Comparison of ENCODE assay signal across 10 mouse cellular contexts in genomic region chr6:83714221-83715123, GRCm38 (mm10). TPM values are rescaled to one million over a fixed set of nuclear protein-coding genes. Genes with fewer than 3 reads are reported as not detected.
DNase-seq lines count a peak whose midpoint lies in the region; ATAC-seq and TF ChIP-seq lines count a peak whose summit lies in the region.
"Had no signal": no experiment of that assay in that cellular context is flagged by ENCODE, and none has a peak within 500 bp of the region (broad histone marks: within the 10 kb centered on the region; RNA-seq: fewer than 3 reads in every experiment).

No protein-coding gene starts in this region.

- H3K4me1 ChIP-seq in kidney, embryonic 14.5 days (ENCODE audit: control insufficient read depth, insufficient read depth, low read length), result peaks cover 13% of the 10 kb centered on the region; the same call in 1 of the 2 replicates
- peaks cover 6% of the 10 kb centered on the region; the same call in 1 of the 2 replicates for H3K4me1 ChIP-seq in neural tube, embryonic 11.5 days (ENCODE audit: control insufficient read depth, insufficient read depth, low read length)
- H3K4me1 ChIP-seq in thymus, adult 2 months (replicated peaks; ENCODE audit: control insufficient read depth, insufficient read depth, low read length), result peaks cover 23% of the 10 kb centered on the region

- no peak overlapping the region for H3K27ac ChIP-seq in kidney, embryonic 14.5 days (ENCODE audit: low read depth, low read length)
- H3K27ac ChIP-seq in neural tube, embryonic 11.5 days (ENCODE audit: low read depth, low read length), result no peak overlapping the region
- no peak overlapping the region for H3K27ac ChIP-seq in thymus, adult 2 months (ENCODE audit: control insufficient read depth, insufficient read depth, low read length)

- H3K27me3 ChIP-seq in kidney, embryonic 14.5 days (ENCODE audit: control insufficient read depth, insufficient read depth, low read length), result peaks cover 98% of the 10 kb centered on the region
- peaks cover 96% of the 10 kb centered on the region for H3K27me3 ChIP-seq in neural tube, embryonic 11.5 days (ENCODE audit: control insufficient read depth, insufficient read depth, low read length)
- H3K27me3 ChIP-seq in thymus, adult 2 months (ENCODE audit: control insufficient read depth, insufficient read depth, low read length), result peaks cover 52% of the 10 kb centered on the region

- TF ChIP-seq CTCF in thymus, adult 2 months (IDR thresholded peaks at IDR 0.05; ENCODE audit: borderline replicate concordance, control insufficient read depth, extremely low read depth, insufficient read depth, low read length, poor library complexity), result no peak

- DNase-seq in embryo, embryonic 10.5 days (ENCODE audit: low spot score), result peak; percentile 68
- no peak for DNase-seq in embryo, embryonic 10 days (ENCODE audit: low spot score)
- DNase-seq in kidney, adult 9 months, result no peak
- DNase-seq in neural tube, embryonic 11.5 days (ENCODE audit: low spot score), result peak; percentile 54
- no peak for DNase-seq in neural tube, embryonic 10.5 days (ENCODE audit: extremely low spot score, low spot score)
- DNase-seq in thymus, adult 2 months, result no peak
- DNase-seq in layer of hippocampus, adult 8-10 months (ENCODE audit: low spot score in 2 of 2), result no peak

- H3K9ac ChIP-seq in kidney, embryonic 14.5 days (ENCODE audit: low read depth, low read length), result no peak overlapping the region
- no peak overlapping the region for H3K9ac ChIP-seq in neural tube, embryonic 11.5 days (ENCODE audit: low read length)

- H3K36me3 ChIP-seq in kidney, embryonic 14.5 days (ENCODE audit: control insufficient read depth, insufficient read depth, low read length), result no peaks in the 10 kb centered on the region
- H3K36me3 ChIP-seq in neural tube, embryonic 11.5 days (ENCODE audit: control insufficient read depth, insufficient read depth, low read length), result no peaks in the 10 kb centered on the region
- H3K36me3 ChIP-seq in thymus, adult 2 months (ENCODE audit: control insufficient read depth, insufficient read depth, low read length), result no peaks in the 10 kb centered on the region

- no peak overlapping the region for H3K4me2 ChIP-seq in kidney, embryonic 14.5 days (replicated peaks; ENCODE audit: low read depth, low read length)
- no peak overlapping the region for H3K4me2 ChIP-seq in neural tube, embryonic 11.5 days (ENCODE audit: low read depth)

- TF ChIP-seq POLR2A in thymus, adult 2 months (IDR thresholded peaks at IDR 0.05; ENCODE audit: control insufficient read depth, extremely low read depth, insufficient read depth, low read length, poor library complexity), result no peak

- 2% methylated on average over 34 of the region's 34 CpGs for WGBS in kidney, embryonic 14.5 days
- 1% methylated on average over 34 of the region's 34 CpGs for WGBS in neural tube, embryonic 11.5 days
- 8% methylated on average over 34 of the region's 34 CpGs for WGBS in thymus, adult 2 months

- ATAC-seq in kidney, embryonic 14.5 days (ENCODE audit: low FRiP score, low TSS enrichment), result no peak
- ATAC-seq in neural tube, embryonic 11.5 days (ENCODE audit: insufficient read depth, low FRiP score, low TSS enrichment), result no peak

- H3K4me3 ChIP-seq in kidney, embryonic 14.5 days (ENCODE audit: low read length), result peak overlapping the region; percentile 10; the same call in 1 of the 2 replicates
- H3K4me3 ChIP-seq in neural tube, embryonic 11.5 days (ENCODE audit: low read depth, low read length), result no peak overlapping the region
- no peak overlapping the region for H3K4me3 ChIP-seq in thymus, adult 2 months (ENCODE audit: control insufficient read depth, insufficient read depth, low read length)

- H3K9me3 ChIP-seq in kidney, embryonic 14.5 days (ENCODE audit: control insufficient read depth, low read length), result no peaks in the 10 kb centered on the region
- H3K9me3 ChIP-seq in neural tube, embryonic 11.5 days (ENCODE audit: control insufficient read depth, low read length), result no peaks in the 10 kb centered on the region

RNA-seq across cellular contexts. Expression of gene Vax2, which starts 3.4 kb away (rescaled TPM):
- polyA plus RNA-seq in kidney, embryonic 14.5 days (2014; fragmentation: Nextera tagmentation; extraction: Ambion mirVana), result not detected in 2 replicates
- polyA plus RNA-seq in neural tube, embryonic 11.5 days (2014; fragmentation: Nextera tagmentation; extraction: Ambion mirVana), result not detected in 2 replicates
- polyA plus RNA-seq in thymus, adult 2 months (2012; rRNA removed), result 0.08 and 0.23 TPM in 2 replicates
- not detected for total RNA-seq in layer of hippocampus, adult 8-10 months (2022)
- total RNA-seq: left cerebral cortex, postnatal 10 days had no signal

RNA-seq across cellular contexts. Expression of gene Atp6v1b1, which starts 28.3 kb away (rescaled TPM):
- polyA plus RNA-seq in kidney, embryonic 14.5 days (2014; fragmentation: Nextera tagmentation; extraction: Ambion mirVana), result 3.5 and 3.6 TPM in 2 replicates
- polyA plus RNA-seq in neural tube, embryonic 11.5 days (2014; fragmentation: Nextera tagmentation; extraction: Ambion mirVana), result not detected in 2 replicates
- 0.35 and 0.36 TPM in 2 replicates for polyA plus RNA-seq in thymus, adult 2 months (2012; rRNA removed)
- total RNA-seq in layer of hippocampus, adult 8-10 months (2022), result under 1 TPM in 3 of 4 experiments, not detected in 1; 0.22 to 0.82 (median 0.29) TPM
- polyA plus RNA-seq: C2C12 had no signal

RNA-seq across cellular contexts. Expression of gene Cd207, which starts 36.8 kb away (rescaled TPM):
- polyA plus RNA-seq in kidney, embryonic 14.5 days (2014; fragmentation: Nextera tagmentation; extraction: Ambion mirVana), result not detected in 2 replicates
- polyA plus RNA-seq in neural tube, embryonic 11.5 days (2014; fragmentation: Nextera tagmentation; extraction: Ambion mirVana), result not detected in 2 replicates
- polyA plus RNA-seq in thymus, adult 2 months (2012; rRNA removed), result 3.8 and 6.0 TPM in 2 replicates
- not detected for total RNA-seq in layer of hippocampus, adult 8-10 months (2022)
- total RNA-seq: left cerebral cortex, postnatal 10 days had no signal
- polyA plus RNA-seq: C2C12 had no signal

RNA-seq across cellular contexts. Expression of gene Ankrd53, which starts 48.0 kb away (rescaled TPM):
- polyA plus RNA-seq in kidney, embryonic 14.5 days (2014; fragmentation: Nextera tagmentation; extraction: Ambion mirVana), result 0.21 and 0.28 TPM in 2 replicates
- polyA plus RNA-seq in neural tube, embryonic 11.5 days (2014; fragmentation: Nextera tagmentation; extraction: Ambion mirVana), result 0.26 TPM in 1 of 2 replicates, not detected in the other
- 0.05 TPM in 1 of 2 replicates, not detected in the other for polyA plus RNA-seq in thymus, adult 2 months (2012; rRNA removed)
- total RNA-seq in layer of hippocampus, adult 8-10 months (2022), result not detected
- total RNA-seq: left cerebral cortex, postnatal 10 days had no signal

RNA-seq across cellular contexts. Expression of gene Clec4f, which starts 58.5 kb away (rescaled TPM):
- not detected in 2 replicates for polyA plus RNA-seq in kidney, embryonic 14.5 days (2014; fragmentation: Nextera tagmentation; extraction: Ambion mirVana)
- polyA plus RNA-seq in neural tube, embryonic 11.5 days (2014; fragmentation: Nextera tagmentation; extraction: Ambion mirVana), result not detected in 2 replicates
- 0.47 and 0.51 TPM in 2 replicates for polyA plus RNA-seq in thymus, adult 2 months (2012; rRNA removed)
- not detected for total RNA-seq in layer of hippocampus, adult 8-10 months (2022)
- polyA plus RNA-seq: C2C12 had no signal

Comparison
In these comparisons a context has a peak if more than half of its experiments do, and no peak if none do; other contexts are left out.
1. DNase-seq: peak in embryo, embryonic 10.5 days (single experiment) and neural tube, embryonic 11.5 days (single experiment); none in embryo, embryonic 10 days (single experiment), kidney, adult 9 months (single experiment), neural tube, embryonic 10.5 days (single experiment), thymus, adult 2 months (single experiment) and layer of hippocampus, adult 8-10 months (0 of 2).